Mouse (Mus musculus): ENCODE results near the gene Gm44502. TPM values are rescaled to one million over a fixed set of nuclear protein-coding genes. Genes with fewer than 3 reads are reported as not detected.

Gm44502 gene
- polyA plus RNA-seq, 1 experiment from 2014 or later: 0.35 TPM

DNA sequence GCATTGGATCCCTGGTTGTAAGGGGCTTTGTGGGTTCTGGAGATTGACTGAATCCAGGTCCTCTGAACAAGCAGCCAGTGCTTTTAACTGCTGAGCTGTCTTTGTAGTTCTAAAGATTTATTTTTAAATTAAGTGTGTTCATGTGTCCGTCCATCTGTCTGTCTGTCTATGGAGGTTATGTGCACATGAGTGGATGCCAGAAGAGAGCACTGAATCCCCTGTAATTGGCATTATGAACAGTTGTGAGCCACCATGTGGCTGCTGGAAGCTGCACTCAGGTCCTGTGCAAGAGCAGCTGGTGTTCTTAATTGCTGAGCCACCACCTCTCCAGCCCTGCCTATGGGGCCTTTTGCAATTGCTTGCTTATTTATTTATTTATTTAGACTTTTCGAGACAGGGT is 31.4 kb downstream of the Gm44502 start:
- Histone ChIP-seq H3K27me3 (ENCODE audit: control insufficient read depth, insufficient read depth, low read length) (no peaks in the 10 kb centered on the region), H3K36me3 (ENCODE audit: control insufficient read depth, insufficient read depth) (no peaks in the 10 kb centered on the region), H3K4me3 (ENCODE audit: low read length) (no peak overlapping the region), H3K9me3 (replicated peaks; ENCODE audit: control insufficient read depth, low read length) (no peaks in the 10 kb centered on the region), H3K9ac (ENCODE audit: low read length) (no peak overlapping the region), H3K4me1 (ENCODE audit: control insufficient read depth, insufficient read depth, low read length) (no peaks in the 10 kb centered on the region), H3K27ac (ENCODE audit: low read length) (no peak overlapping the region), H3K4me2 (ENCODE audit: low read depth, low read length) (no peak overlapping the region)
- no peak for ATAC-seq (replicated peaks; ENCODE audit: extremely low read depth, insufficient read depth, low FRiP score)
- 79% methylated on average over 2 of the region's 2 CpGs for WGBS

DNA sequence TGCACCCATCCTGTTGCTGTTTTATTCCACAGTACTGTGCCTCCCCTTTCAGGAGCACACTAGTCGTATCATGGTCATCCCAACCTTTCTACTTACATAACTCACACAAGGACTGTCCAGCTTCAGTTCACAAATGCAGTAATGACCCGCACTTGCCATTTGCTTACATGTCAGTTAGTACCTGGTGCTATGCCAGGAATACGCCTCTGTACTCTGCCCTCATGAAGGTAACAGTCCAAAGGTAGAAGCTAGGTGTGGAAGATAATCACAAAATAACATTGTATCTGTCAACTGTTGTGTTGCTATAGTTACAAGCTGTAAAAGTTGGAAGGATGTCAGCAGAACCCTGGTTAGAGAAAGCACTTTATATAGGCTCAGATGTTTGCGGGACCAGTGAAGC is 32.6 kb downstream of the Gm44502 start:
- Histone ChIP-seq H3K4me1 (ENCODE audit: control insufficient read depth, insufficient read depth, low read length) (no peaks in the 10 kb centered on the region), H3K9me3 (replicated peaks; ENCODE audit: control insufficient read depth, low read length) (no peaks in the 10 kb centered on the region), H3K4me2 (ENCODE audit: low read depth, low read length) (no peak overlapping the region), H3K27ac (ENCODE audit: low read length) (no peak overlapping the region), H3K4me3 (ENCODE audit: low read length) (no peak overlapping the region), H3K9ac (ENCODE audit: low read length) (no peak overlapping the region), H3K27me3 (ENCODE audit: control insufficient read depth, insufficient read depth, low read length) (no peaks in the 10 kb centered on the region), H3K36me3 (ENCODE audit: control insufficient read depth, insufficient read depth) (no peaks in the 10 kb centered on the region)
- no peak for ATAC-seq (replicated peaks; ENCODE audit: extremely low read depth, insufficient read depth, low FRiP score)
- 81% methylated on average over 4 of the region's 4 CpGs for WGBS

GRCm38 (mm10) chr15:89390081-89390480 is 39.4 kb downstream of the Gm44502 start:
- Histone ChIP-seq H3K4me1 (ENCODE audit: control insufficient read depth, insufficient read depth, low read length) (no peaks in the 10 kb centered on the region), H3K9me3 (replicated peaks; ENCODE audit: control insufficient read depth, low read length) (no peaks in the 10 kb centered on the region)
- 87% methylated on average over 10 of the region's 10 CpGs for WGBS

DNA sequence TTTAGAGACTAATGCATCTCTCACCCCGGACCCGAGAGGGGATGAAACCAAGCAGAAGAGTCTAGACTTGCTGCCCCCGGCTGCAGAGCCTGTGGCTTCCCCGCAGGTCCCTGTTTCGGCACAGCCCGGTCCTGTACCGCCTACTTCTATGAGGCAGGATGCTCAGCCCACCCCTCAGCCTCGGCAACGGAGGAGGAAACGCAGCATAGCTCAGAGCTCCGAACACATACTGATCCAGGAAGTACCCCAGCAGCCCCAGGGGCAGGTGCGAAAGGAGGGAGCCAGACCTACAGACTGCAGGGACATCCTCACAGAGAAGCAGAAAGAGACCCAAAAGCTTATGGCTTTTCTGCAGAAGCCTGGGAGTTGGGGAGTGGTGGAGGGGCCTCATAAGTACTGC is 42.4 kb downstream of the Gm44502 start:
- Histone ChIP-seq H3K36me3 (ENCODE audit: control insufficient read depth, insufficient read depth) (no peaks in the 10 kb centered on the region), H3K9ac (ENCODE audit: low read length) (no peak overlapping the region), H3K4me3 (ENCODE audit: low read length) (no peak overlapping the region), H3K9me3 (replicated peaks; ENCODE audit: control insufficient read depth, low read length) (no peaks in the 10 kb centered on the region), H3K4me2 (ENCODE audit: low read depth, low read length) (no peak overlapping the region), H3K27ac (ENCODE audit: low read length) (no peak overlapping the region), H3K4me1 (ENCODE audit: control insufficient read depth, insufficient read depth, low read length) (no peaks in the 10 kb centered on the region), H3K27me3 (ENCODE audit: control insufficient read depth, insufficient read depth, low read length) (peaks cover 5% of the 10 kb centered on the region; the same call in 1 of the 2 replicates)
- WGBS: 32% methylated on average over 12 of the region's 12 CpGs
- ATAC-seq (replicated peaks; ENCODE audit: extremely low read depth, insufficient read depth, low FRiP score): no peak; the same call in 1 of the 2 replicates

More at GRCm38 (mm10) chr15:89390081-89390480, 39.4 kb downstream of the Gm44502 start:
- Histone ChIP-seq H3K9ac (ENCODE audit: low read length) (no peak overlapping the region), H3K27me3 (ENCODE audit: control insufficient read depth, insufficient read depth, low read length) (peaks cover 5% of the 10 kb centered on the region; the same call in 1 of the 2 replicates), H3K4me3 (ENCODE audit: low read length) (no peak overlapping the region), H3K27ac (ENCODE audit: low read length) (no peak overlapping the region), H3K36me3 (ENCODE audit: control insufficient read depth, insufficient read depth) (no peaks in the 10 kb centered on the region), H3K4me2 (ENCODE audit: low read depth, low read length) (no peak overlapping the region)
- ATAC-seq (replicated peaks; ENCODE audit: extremely low read depth, insufficient read depth, low FRiP score): no peak

DNA sequence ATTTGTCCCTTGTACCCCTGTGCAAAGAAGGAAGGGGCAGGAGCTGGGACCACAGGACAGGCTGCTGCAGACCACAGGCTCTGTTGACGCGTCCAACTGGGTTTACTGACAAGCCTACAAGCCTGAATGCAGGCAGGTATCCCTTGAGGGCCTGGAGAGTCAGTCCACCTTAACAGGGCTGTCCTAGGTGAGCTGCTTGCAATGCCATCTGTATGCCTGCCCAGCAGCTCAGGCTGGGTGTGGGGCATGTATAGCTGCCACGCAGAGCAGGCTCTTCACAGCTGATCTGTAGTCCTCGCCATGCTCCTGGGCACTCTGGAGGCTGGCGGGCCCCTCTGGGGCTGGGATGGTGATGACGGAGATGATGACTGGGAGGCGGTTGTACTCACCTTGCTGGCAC is 44.9 kb downstream of the Gm44502 start, which contains the start of gene Klhdc7b:
Klhdc7b (plus strand) TSS at position 301 of the 400 bp plus-strand sequence.
- no peak within 1 kb of the TSS for H3K27ac ChIP-seq (ENCODE audit: low read length)
- 72% methylated on average over 7 of the region's 7 CpGs for WGBS
- no peak for ATAC-seq (replicated peaks; ENCODE audit: extremely low read depth, insufficient read depth, low FRiP score)
- H3K27me3 ChIP-seq (ENCODE audit: control insufficient read depth, insufficient read depth, low read length): peaks cover 8% of the 10 kb centered on the region
- H3K9me3 ChIP-seq (replicated peaks; ENCODE audit: control insufficient read depth, low read length): no peaks in the 10 kb centered on the region
- H3K36me3 ChIP-seq (ENCODE audit: control insufficient read depth, insufficient read depth): no peaks in the 10 kb centered on the region
- no peak within 1 kb of the TSS for H3K4me2 ChIP-seq (ENCODE audit: low read depth, low read length)
- 0 out of 2 replicates have a peak, but pooled peaks cover under 1% of the 10 kb centered on the region for H3K4me1 ChIP-seq (ENCODE audit: control insufficient read depth, insufficient read depth, low read length)
- H3K4me3 ChIP-seq (ENCODE audit: low read length): no peak within 1 kb of the TSS
- no peak within 1 kb of the TSS for H3K9ac ChIP-seq (ENCODE audit: low read length)

DNA sequence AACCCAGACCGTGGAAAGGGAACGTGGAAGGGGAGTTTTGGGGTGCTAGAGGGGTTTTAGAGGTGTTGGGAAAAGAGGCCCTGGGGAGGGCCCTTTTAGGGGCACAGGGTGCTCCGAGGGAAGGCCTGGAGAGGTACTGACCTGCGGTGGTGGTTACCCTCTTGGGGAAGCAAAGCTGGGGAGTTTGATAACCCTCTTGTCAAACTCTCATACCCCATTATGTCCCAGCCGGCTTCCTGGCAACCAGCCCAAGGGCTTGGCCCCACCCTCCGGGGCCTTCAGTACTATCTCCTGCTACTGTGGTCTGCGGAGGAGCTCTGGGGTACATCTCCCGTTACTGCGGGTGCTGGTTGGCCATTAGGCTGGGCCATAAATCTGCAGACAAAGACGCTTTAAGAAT is 50.1 kb downstream of the Gm44502 start:
- no peaks in the 10 kb centered on the region for H3K36me3 ChIP-seq (ENCODE audit: control insufficient read depth, insufficient read depth)
- H3K27me3 ChIP-seq (ENCODE audit: control insufficient read depth, insufficient read depth, low read length): peaks cover 35% of the 10 kb centered on the region
- H3K9ac ChIP-seq (ENCODE audit: low read length): peak overlapping the region; percentile 62
- H3K4me1 ChIP-seq (ENCODE audit: control insufficient read depth, insufficient read depth, low read length): peaks cover 15% of the 10 kb centered on the region
- H3K4me3 ChIP-seq (ENCODE audit: low read length): peak overlapping the region; percentile 57
- 8% methylated on average over 10 of the region's 10 CpGs for WGBS
- no peak overlapping the region for H3K27ac ChIP-seq (ENCODE audit: low read length)
- peak overlapping the region; percentile 84 for H3K4me2 ChIP-seq (ENCODE audit: low read depth, low read length)
- no peak for ATAC-seq (replicated peaks; ENCODE audit: extremely low read depth, insufficient read depth, low FRiP score)
- no peaks in the 10 kb centered on the region for H3K9me3 ChIP-seq (replicated peaks; ENCODE audit: control insufficient read depth, low read length)

GRCm38 (mm10) chr15:89378831-89379401 is 50.6 kb downstream of the Gm44502 start, which contains the start of gene Odf3b:
TSS of gene Odf3b (minus strand) at chr15:89379282.
- H3K27ac ChIP-seq (ENCODE audit: low read length): no peak within 1 kb of the TSS
- under 1% methylated on average over 28 of the region's 33 CpGs for WGBS
- H3K4me1 ChIP-seq (ENCODE audit: control insufficient read depth, insufficient read depth, low read length): peaks cover 19% of the 10 kb centered on the region
- ATAC-seq (replicated peaks; ENCODE audit: extremely low read depth, insufficient read depth, low FRiP score): 0 out of 2 replicates have a peak, but pooled peaks have one; percentile 39
- H3K4me2 ChIP-seq (ENCODE audit: low read depth, low read length): peak within 1 kb of the TSS; percentile 84
- H3K9me3 ChIP-seq (replicated peaks; ENCODE audit: control insufficient read depth, low read length): no peaks in the 10 kb centered on the region
- H3K36me3 ChIP-seq (ENCODE audit: control insufficient read depth, insufficient read depth): no peaks in the 10 kb centered on the region
- peak within 1 kb of the TSS; percentile 62 for H3K9ac ChIP-seq (ENCODE audit: low read length)
- H3K4me3 ChIP-seq (ENCODE audit: low read length): peak within 1 kb of the TSS; percentile 57
- H3K27me3 ChIP-seq (ENCODE audit: control insufficient read depth, insufficient read depth, low read length): peaks cover 35% of the 10 kb centered on the region

DNA sequence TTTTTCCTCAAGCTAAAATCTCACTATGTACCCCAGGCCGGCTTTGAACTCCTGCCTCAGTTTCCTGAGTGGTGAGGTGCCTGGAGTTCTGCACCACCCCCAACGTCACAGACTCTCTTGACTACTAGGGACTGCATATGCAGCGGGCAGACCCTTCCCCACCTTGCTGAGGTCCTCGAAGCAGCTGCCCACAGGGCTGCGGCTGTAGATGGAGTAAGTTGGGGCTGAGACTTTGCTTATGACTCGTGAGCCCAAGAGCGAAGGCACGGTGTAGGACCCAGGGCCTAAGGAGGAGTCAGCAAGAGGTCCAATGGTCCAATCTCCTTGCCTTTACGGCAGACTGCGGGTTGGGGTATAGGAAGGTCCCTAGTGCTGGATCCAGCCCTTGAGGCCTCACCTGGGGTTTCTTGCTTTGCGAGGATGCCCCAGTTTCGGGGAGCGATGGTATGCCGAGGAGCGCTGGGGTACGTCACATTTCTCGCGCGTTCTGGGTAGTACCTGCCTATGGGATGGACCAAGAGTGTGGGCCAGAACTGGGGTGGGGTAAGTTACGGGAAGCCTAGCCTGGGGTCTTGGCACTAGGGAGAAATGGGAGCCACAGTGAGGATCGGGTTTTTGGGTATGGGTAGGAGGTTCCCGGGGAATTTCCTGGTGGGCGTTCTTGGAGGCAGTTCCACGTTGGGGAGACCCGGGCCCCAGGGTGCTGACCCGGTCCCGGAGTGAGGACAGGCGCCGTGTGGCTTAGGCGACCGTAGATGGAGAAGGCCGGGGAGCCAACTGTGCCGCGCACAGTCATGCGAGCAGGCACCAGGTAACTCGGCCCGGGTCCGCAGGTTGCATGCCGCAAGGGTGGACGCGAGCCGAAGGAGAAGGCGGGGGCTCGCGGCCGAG is 51.3 kb downstream of the Gm44502 start:
- H3K4me3 ChIP-seq (ENCODE audit: low read length): peak overlapping the region; percentile 57
- 16% methylated on average over 39 of the region's 46 CpGs for WGBS
- H3K9me3 ChIP-seq (replicated peaks; ENCODE audit: control insufficient read depth, low read length): no peaks in the 10 kb centered on the region
- H3K4me2 ChIP-seq (ENCODE audit: low read depth, low read length): peak overlapping the region; percentile 84
- H3K27ac ChIP-seq (ENCODE audit: low read length): no peak overlapping the region
- peaks cover 21% of the 10 kb centered on the region for H3K4me1 ChIP-seq (ENCODE audit: control insufficient read depth, insufficient read depth, low read length)
- ATAC-seq (replicated peaks; ENCODE audit: extremely low read depth, insufficient read depth, low FRiP score): no peak
- peak overlapping the region; percentile 62 for H3K9ac ChIP-seq (ENCODE audit: low read length)
- peaks cover 35% of the 10 kb centered on the region for H3K27me3 ChIP-seq (ENCODE audit: control insufficient read depth, insufficient read depth, low read length)
- no peaks in the 10 kb centered on the region for H3K36me3 ChIP-seq (ENCODE audit: control insufficient read depth, insufficient read depth)

DNA sequence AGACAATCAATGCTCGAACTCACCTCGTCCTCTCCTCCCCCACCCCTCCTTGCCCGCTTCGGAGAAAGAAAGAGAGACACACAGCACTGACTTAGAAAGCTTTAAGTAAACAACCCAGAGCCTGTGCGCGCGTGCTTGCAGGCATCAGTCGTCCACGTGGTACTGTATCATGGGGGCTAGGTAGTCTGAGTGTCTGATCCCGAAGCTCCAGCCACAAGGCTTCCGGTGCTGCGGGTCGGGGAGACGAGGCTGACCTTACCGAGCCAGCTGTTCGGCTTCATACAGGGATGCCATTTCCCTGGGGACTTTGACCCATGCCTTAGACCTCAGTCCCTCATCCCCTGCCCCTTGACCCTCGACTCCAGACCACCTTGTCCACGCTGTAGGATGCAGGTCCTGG is 52.1 kb downstream of the Gm44502 start:
- peaks cover 35% of the 10 kb centered on the region for H3K27me3 ChIP-seq (ENCODE audit: control insufficient read depth, insufficient read depth, low read length)
- H3K9me3 ChIP-seq (replicated peaks; ENCODE audit: control insufficient read depth, low read length): no peaks in the 10 kb centered on the region
- H3K9ac ChIP-seq (ENCODE audit: low read length): 0 out of 2 replicates have a peak overlapping the region, but pooled peaks have one; percentile 9
- H3K27ac ChIP-seq (ENCODE audit: low read length): no peak overlapping the region
- H3K4me1 ChIP-seq (ENCODE audit: control insufficient read depth, insufficient read depth, low read length): peaks cover 28% of the 10 kb centered on the region
- no peak for ATAC-seq (replicated peaks; ENCODE audit: extremely low read depth, insufficient read depth, low FRiP score)
- H3K4me2 ChIP-seq (ENCODE audit: low read depth, low read length): peak overlapping the region; percentile 32; the same call in 1 of the 2 replicates
- H3K36me3 ChIP-seq (ENCODE audit: control insufficient read depth, insufficient read depth): peaks cover 1% of the 10 kb centered on the region
- WGBS: 6% methylated on average over 18 of the region's 18 CpGs
- H3K4me3 ChIP-seq (ENCODE audit: low read length): peak overlapping the region; percentile 8; the same call in 1 of the 2 replicates
